Mouse (Mus musculus) C2C12 (cell line): ENCODE measurements around the gene Caln1.

Experiments used
- CEBPB ChIP-seq: IDR thresholded peaks from one replicate; pipeline ENCODE4 v1.6.1; 2011; ENCODE audit warnings: low read depth, mild to moderate bottlenecking, control low read depth, moderate library complexity
- CTCF ChIP-seq: IDR thresholded peaks from one replicate; pipeline ENCODE4 v1.5.1; 2011; ENCODE audit not compliant: control insufficient read depth, insufficient read depth, insufficient read length
- MAX ChIP-seq: IDR thresholded peaks from one replicate; pipeline ENCODE4 v1.6.1; 2011; ENCODE audit warnings: mild to moderate bottlenecking, control low read depth
- MYOD1 ChIP-seq: IDR thresholded peaks from one replicate; pipeline ENCODE4 v1.6.1; 2011; ENCODE audit warnings: low read depth; ENCODE audit not compliant: control insufficient read depth, insufficient read length
- MYOG ChIP-seq: IDR thresholded peaks from one replicate; pipeline ENCODE4 v1.6.1; 2011; ENCODE audit not compliant: control insufficient read depth, insufficient read length; ENCODE audit errors: extremely low read depth
- USF1 ChIP-seq: IDR thresholded peaks from one replicate; pipeline ENCODE4 v1.6.1; 2011; ENCODE audit warnings: low read depth, mild to moderate bottlenecking, control low read depth, moderate library complexity

DNA sequence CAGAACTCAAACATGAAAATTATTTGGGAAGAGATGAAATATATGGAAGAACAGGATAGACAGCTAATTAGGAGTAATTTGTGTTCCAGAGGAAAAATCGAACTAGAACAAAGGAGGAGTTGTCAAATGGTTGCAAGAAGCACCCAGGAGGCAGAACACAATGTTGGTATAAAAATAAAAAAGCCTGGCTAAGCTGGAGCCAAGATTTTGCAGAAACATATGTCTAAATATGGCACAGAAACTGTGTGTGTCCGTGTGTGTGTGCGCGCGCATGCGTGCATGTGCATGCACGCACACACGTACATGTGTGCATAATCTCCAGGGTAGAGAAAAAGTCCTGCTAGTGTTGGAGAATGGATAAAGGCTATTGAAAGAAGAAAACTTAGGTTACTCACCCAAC, 443.3 kb downstream of the Caln1 start:
- TF ChIP-seq CTCF (no peak), MAX (no peak), MYOG (no peak), USF1 (no peak), MYOD1 (no peak), CEBPB (no peak)
